Mouse (Mus musculus): ENCODE measurements around the gene Gm26727.

DNA sequence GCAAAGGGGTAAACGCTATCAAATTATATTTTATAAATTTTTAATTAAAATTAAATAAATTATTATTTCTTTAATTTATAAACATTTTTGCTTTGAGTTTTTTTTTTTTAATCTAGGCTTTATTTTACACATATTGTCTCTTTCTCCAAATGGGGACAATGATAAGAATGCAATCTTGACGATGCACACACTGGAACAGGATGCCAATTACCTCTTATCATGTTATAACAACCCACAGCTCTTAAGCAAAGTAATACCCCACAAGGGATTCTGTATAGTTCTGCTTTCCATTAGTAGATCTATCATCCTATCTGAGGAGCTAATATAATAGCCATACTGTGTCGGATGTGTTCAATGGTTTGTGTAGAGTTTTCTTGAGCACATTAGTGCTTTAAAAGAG is 27.9 kb upstream of the Gm26727 start:
- TF ChIP-seq CTCF (IDR thresholded peaks at IDR 0.05; ENCODE audit: borderline replicate concordance, extremely low read depth, insufficient read depth, insufficient read length) (no peak), POLR2A (IDR thresholded peaks at IDR 0.05; ENCODE audit: borderline replicate concordance, extremely low read depth, insufficient read depth, insufficient read length, poor library complexity, severe bottlenecking) (no peak)
